Mouse (Mus musculus): ENCODE data around the gene Eng. TPM values are rescaled to one million over a fixed set of nuclear protein-coding genes. Genes with fewer than 3 reads are reported as not detected.

Eng gene
- polyA plus RNA-seq, 1 experiment from 2014 or later: 55.9 TPM

GRCm38 (mm10) chr2:32604631-32605030 lies 41.8 kb upstream of the Eng start:
- no peaks in the 10 kb centered on the region for H3K9me3 ChIP-seq (ENCODE audit: control insufficient read depth, low read length)
- no peak for ATAC-seq (ENCODE audit: low FRiP score, low TSS enrichment)
- H3K4me1 ChIP-seq (ENCODE audit: control insufficient read depth, insufficient read depth, low read length): peaks cover 21% of the 10 kb centered on the region
- 50% methylated on average over 10 of the region's 10 CpGs for WGBS
- no peak overlapping the region for H3K4me2 ChIP-seq (replicated peaks; ENCODE audit: low read depth, low read length)
- H3K27me3 ChIP-seq (ENCODE audit: control insufficient read depth, insufficient read depth, low read length): no peaks in the 10 kb centered on the region
- no peak overlapping the region for H3K27ac ChIP-seq (ENCODE audit: low read depth, low read length)
- no peak overlapping the region for H3K4me3 ChIP-seq (ENCODE audit: low read length)
- H3K9ac ChIP-seq (ENCODE audit: low read depth, low read length): no peak overlapping the region
- no peaks in the 10 kb centered on the region for H3K36me3 ChIP-seq (ENCODE audit: control insufficient read depth, insufficient read depth, low read length)

- H3K27me3 ChIP-seq (ENCODE audit: control insufficient read depth, insufficient read depth, low read length): no peaks in the 10 kb centered on the region
- peaks cover 25% of the 10 kb centered on the region for H3K4me1 ChIP-seq (ENCODE audit: control insufficient read depth, insufficient read depth, low read length)
- H3K4me2 ChIP-seq (replicated peaks; ENCODE audit: low read depth, low read length): peak overlapping the region; percentile 77
- H3K9ac ChIP-seq (ENCODE audit: low read depth, low read length): peak overlapping the region; percentile 74
- no peaks in the 10 kb centered on the region for H3K36me3 ChIP-seq (ENCODE audit: control insufficient read depth, insufficient read depth, low read length)
- 13% methylated on average over 48 of the region's 55 CpGs for WGBS
- peak; percentile 78 for ATAC-seq (ENCODE audit: low FRiP score, low TSS enrichment)
- no peaks in the 10 kb centered on the region for H3K9me3 ChIP-seq (ENCODE audit: control insufficient read depth, low read length)
- H3K27ac ChIP-seq (ENCODE audit: low read depth, low read length): peak overlapping the region; percentile 48; the same call in 1 of the 2 replicates
- peak overlapping the region; percentile 61 for H3K4me3 ChIP-seq (ENCODE audit: low read length)
Observed at GRCm38 (mm10) chr2:32606161-32607142, 39.9 kb upstream of the Eng start.

- Histone ChIP-seq H3K4me3 (ENCODE audit: low read length) (peak overlapping the region; percentile 61), H3K9me3 (ENCODE audit: control insufficient read depth, low read length) (no peaks in the 10 kb centered on the region; the same call in 1 of the 2 replicates), H3K36me3 (ENCODE audit: control insufficient read depth, insufficient read depth, low read length) (peaks cover 2% of the 10 kb centered on the region; the same call in 1 of the 2 replicates), H3K27ac (ENCODE audit: low read depth, low read length) (peak overlapping the region; percentile 48; the same call in 1 of the 2 replicates), H3K9ac (ENCODE audit: low read depth, low read length) (peak overlapping the region; percentile 74), H3K27me3 (ENCODE audit: control insufficient read depth, insufficient read depth, low read length) (no peaks in the 10 kb centered on the region), H3K4me2 (replicated peaks; ENCODE audit: low read depth, low read length) (peak overlapping the region; percentile 77), H3K4me1 (ENCODE audit: control insufficient read depth, insufficient read depth, low read length) (peaks cover 24% of the 10 kb centered on the region)
- 3% methylated on average over 32 of the region's 34 CpGs for WGBS
- ATAC-seq (ENCODE audit: low FRiP score, low TSS enrichment): peak; percentile 18
Observed at GRCm38 (mm10) chr2:32607262-32607947, 39.0 kb upstream of the Eng start.

GRCm38 (mm10) chr2:32608141-32608777 lies 38.1 kb upstream of the Eng start:
- H3K36me3 ChIP-seq (ENCODE audit: control insufficient read depth, insufficient read depth, low read length): peaks cover 3% of the 10 kb centered on the region; the same call in 1 of the 2 replicates
- peak overlapping the region; percentile 77 for H3K4me2 ChIP-seq (replicated peaks; ENCODE audit: low read depth, low read length)
- H3K9ac ChIP-seq (ENCODE audit: low read depth, low read length): peak overlapping the region; percentile 51
- H3K4me1 ChIP-seq (ENCODE audit: control insufficient read depth, insufficient read depth, low read length): peaks cover 24% of the 10 kb centered on the region
- H3K27ac ChIP-seq (ENCODE audit: low read depth, low read length): peak overlapping the region; percentile 77; the same call in 1 of the 2 replicates
- peak overlapping the region; percentile 61 for H3K4me3 ChIP-seq (ENCODE audit: low read length)
- WGBS: 2% methylated on average over 25 of the region's 25 CpGs
- H3K27me3 ChIP-seq (ENCODE audit: control insufficient read depth, insufficient read depth, low read length): no peaks in the 10 kb centered on the region
- peak; percentile 63 for ATAC-seq (ENCODE audit: low FRiP score, low TSS enrichment)
- no peaks in the 10 kb centered on the region; the same call in 1 of the 2 replicates for H3K9me3 ChIP-seq (ENCODE audit: control insufficient read depth, low read length)

- Histone ChIP-seq H3K27ac (ENCODE audit: low read depth, low read length) (peak overlapping the region; percentile 77; the same call in 1 of the 2 replicates), H3K36me3 (ENCODE audit: control insufficient read depth, insufficient read depth, low read length) (peaks cover 3% of the 10 kb centered on the region; the same call in 1 of the 2 replicates), H3K27me3 (ENCODE audit: control insufficient read depth, insufficient read depth, low read length) (no peaks in the 10 kb centered on the region), H3K4me2 (replicated peaks; ENCODE audit: low read depth, low read length) (peak overlapping the region; percentile 77), H3K9ac (ENCODE audit: low read depth, low read length) (peak overlapping the region; percentile 51), H3K4me1 (ENCODE audit: control insufficient read depth, insufficient read depth, low read length) (peaks cover 24% of the 10 kb centered on the region), H3K4me3 (ENCODE audit: low read length) (peak overlapping the region; percentile 61), H3K9me3 (ENCODE audit: control insufficient read depth, low read length) (no peaks in the 10 kb centered on the region; the same call in 1 of the 2 replicates)
- 39% methylated on average over 18 of the region's 18 CpGs for WGBS
- peak; percentile 2; the same call in 1 of the 2 replicates for ATAC-seq (ENCODE audit: low FRiP score, low TSS enrichment)
Observed at GRCm38 (mm10) chr2:32608778-32609435, 37.5 kb upstream of the Eng start.

GRCm38 (mm10) chr2:32610610-32611229 lies 35.7 kb upstream of the Eng start:
- peak overlapping the region; percentile 52 for H3K4me2 ChIP-seq (replicated peaks; ENCODE audit: low read depth, low read length)
- 20% methylated on average over 23 of the region's 23 CpGs for WGBS
- no peaks in the 10 kb centered on the region for H3K27me3 ChIP-seq (ENCODE audit: control insufficient read depth, insufficient read depth, low read length)
- peaks cover 24% of the 10 kb centered on the region for H3K4me1 ChIP-seq (ENCODE audit: control insufficient read depth, insufficient read depth, low read length)
- H3K27ac ChIP-seq (ENCODE audit: low read depth, low read length): no peak overlapping the region
- peak overlapping the region; percentile 48; the same call in 1 of the 2 replicates for H3K9ac ChIP-seq (ENCODE audit: low read depth, low read length)
- no peak for ATAC-seq (ENCODE audit: low FRiP score, low TSS enrichment)
- H3K9me3 ChIP-seq (ENCODE audit: control insufficient read depth, low read length): no peaks in the 10 kb centered on the region; the same call in 1 of the 2 replicates
- H3K36me3 ChIP-seq (ENCODE audit: control insufficient read depth, insufficient read depth, low read length): peaks cover 13% of the 10 kb centered on the region; the same call in 1 of the 2 replicates
- H3K4me3 ChIP-seq (ENCODE audit: low read length): peak overlapping the region; percentile 41

- WGBS: 69% methylated on average over 26 of the region's 26 CpGs
- Histone ChIP-seq H3K9ac (ENCODE audit: low read depth, low read length) (no peak overlapping the region), H3K9me3 (ENCODE audit: control insufficient read depth, low read length) (no peaks in the 10 kb centered on the region; the same call in 1 of the 2 replicates), H3K4me2 (replicated peaks; ENCODE audit: low read depth, low read length) (no peak overlapping the region), H3K27ac (ENCODE audit: low read depth, low read length) (no peak overlapping the region), H3K36me3 (ENCODE audit: control insufficient read depth, insufficient read depth, low read length) (peaks cover 20% of the 10 kb centered on the region; the same call in 1 of the 2 replicates), H3K4me3 (ENCODE audit: low read length) (no peak overlapping the region), H3K4me1 (ENCODE audit: control insufficient read depth, insufficient read depth, low read length) (peaks cover 24% of the 10 kb centered on the region), H3K27me3 (ENCODE audit: control insufficient read depth, insufficient read depth, low read length) (no peaks in the 10 kb centered on the region)
- ATAC-seq (ENCODE audit: low FRiP score, low TSS enrichment): no peak
Observed at GRCm38 (mm10) chr2:32612274-32612673, 34.1 kb upstream of the Eng start.

All from kidney, embryonic 14.5 days (tissue).